Mouse (Mus musculus) midbrain, embryonic 11.5 days (tissue): ENCODE results near the gene Pid1. TPM values are rescaled to one million over a fixed set of nuclear protein-coding genes. Genes with fewer than 3 reads are reported as not detected.

Source experiments
- ATAC-seq: fragments of 200-750 bp; cut with Nextera tagmentation; 2 replicates; pipeline ENCODE4 v1.8.0; 2017; ENCODE audit warnings: moderate TSS enrichment, moderate library complexity; ENCODE audit not compliant: low FRiP score
- DNase-seq: peaks from one replicate; pipeline ENCODE4 v3.0.0; 2015; ENCODE audit warnings: low spot score; ENCODE audit errors: missing footprints
- H3K27ac ChIP-seq: fragments of 300-500 bp; sonication (generic); 2 replicates; pipeline ENCODE4 v1.5.1; 2014; ENCODE audit warnings: low read depth, low read length
- H3K27me3 ChIP-seq: fragments of 300-500 bp; sonication (generic); 2 replicates; pipeline ENCODE4 v1.6.1; 2014; ENCODE audit warnings: mild to moderate bottlenecking, low read length, moderate library complexity, mixed read lengths; ENCODE audit not compliant: control insufficient read depth, insufficient read depth
- H3K36me3 ChIP-seq: fragments of 300-500 bp; sonication (generic); 2 replicates; pipeline ENCODE4 v1.6.1; 2014; ENCODE audit warnings: mild to moderate bottlenecking, low read length, moderate library complexity, mixed read lengths; ENCODE audit not compliant: control insufficient read depth, insufficient read depth
- H3K4me1 ChIP-seq: fragments of 300-500 bp; sonication (generic); 2 replicates; pipeline ENCODE4 v1.6.1; 2014; ENCODE audit warnings: low read length; ENCODE audit not compliant: control insufficient read depth, insufficient read depth
- H3K4me2 ChIP-seq: fragments of 300-500 bp; sonication (generic); 2 replicates; pipeline ENCODE4 v1.6.1; 2014; ENCODE audit warnings: mild to moderate bottlenecking, moderate library complexity
- H3K4me3 ChIP-seq: fragments of 300-500 bp; sonication (generic); 2 replicates; pipeline ENCODE4 v1.5.1; 2014; ENCODE audit warnings: low read depth, low read length
- H3K9ac ChIP-seq: fragments of 300-500 bp; sonication (generic); 2 replicates; pipeline ENCODE4 v1.6.1; 2014; ENCODE audit warnings: low read length
- H3K9me3 ChIP-seq: fragments of 300-500 bp; sonication (generic); 2 replicates; pipeline ENCODE4 v1.6.1; 2016; ENCODE audit warnings: low read length; ENCODE audit not compliant: control insufficient read depth
- WGBS: fragments of 180-500 bp; shearing (Covaris S2); extraction: QIAGEN DNeasy Blood & Tissue Kit; methylation state at CpG from one replicate; pipeline ENCODE4 v1.1.7; 2014; 5-methylcytosine and 5-hydroxymethylcytosine counted together
- polyA plus RNA-seq: library from polyadenylated mRNA; unstranded; fragments of >200 nt; fragmentation: Nextera tagmentation; extraction: Ambion mirVana; gene quantifications from 2 replicates; pipeline ENCODE4 v1.2.1, GENCODE M21; 2014

The Pid1 gene
- polyA plus RNA-seq, 1 experiment from 2014 or later: 25.2 TPM

GRCm38 (mm10) chr1:84198887-84199286 lies 165.1 kb downstream of the Pid1 start:
- ATAC-seq (no peak), DNase-seq (no peak)
- Histone ChIP-seq H3K4me1 (no peaks in the 10 kb centered on the region), H3K27ac (no peak overlapping the region), H3K4me2 (no peak overlapping the region), H3K9me3 (no peaks in the 10 kb centered on the region), H3K4me3 (no peak overlapping the region), H3K36me3 (no peaks in the 10 kb centered on the region), H3K9ac (no peak overlapping the region), H3K27me3 (no peaks in the 10 kb centered on the region)
- WGBS: 80% methylated on average over 2 of the region's 2 CpGs

- no peaks in the 10 kb centered on the region for H3K4me1 ChIP-seq
- H3K9ac ChIP-seq: no peak overlapping the region
- no peak overlapping the region for H3K27ac ChIP-seq
- no peaks in the 10 kb centered on the region for H3K27me3 ChIP-seq
- no peak overlapping the region for H3K4me3 ChIP-seq
- no peaks in the 10 kb centered on the region for H3K9me3 ChIP-seq
- no peak for ATAC-seq
- H3K36me3 ChIP-seq: no peaks in the 10 kb centered on the region
- H3K4me2 ChIP-seq: no peak overlapping the region
- DNase-seq: no peak
Observed at GRCm38 (mm10) chr1:84192167-84192566, 171.8 kb downstream of the Pid1 start.

GRCm38 (mm10) chr1:84189446-84189845 lies 174.5 kb downstream of the Pid1 start:
- no peak for DNase-seq
- WGBS: 91% methylated on average over 5 of the region's 5 CpGs
- H3K27ac ChIP-seq: no peak overlapping the region

GRCm38 (mm10) chr1:84186756-84187437 lies 177.1 kb downstream of the Pid1 start:
- DNase-seq (no peak), ATAC-seq (no peak)
- no peaks in the 10 kb centered on the region for H3K4me1 ChIP-seq
- no peaks in the 10 kb centered on the region for H3K9me3 ChIP-seq
- H3K9ac ChIP-seq: no peak overlapping the region
- H3K27me3 ChIP-seq: no peaks in the 10 kb centered on the region
- 74% methylated on average over 4 of the region's 4 CpGs for WGBS
- H3K27ac ChIP-seq: no peak overlapping the region
- H3K4me3 ChIP-seq: no peak overlapping the region
- H3K4me2 ChIP-seq: no peak overlapping the region
- no peaks in the 10 kb centered on the region for H3K36me3 ChIP-seq

More at GRCm38 (mm10) chr1:84189446-84189845, 174.5 kb downstream of the Pid1 start:
- no peak overlapping the region for H3K9ac ChIP-seq
- no peak overlapping the region for H3K4me3 ChIP-seq
- H3K4me2 ChIP-seq: no peak overlapping the region
- no peaks in the 10 kb centered on the region for H3K4me1 ChIP-seq
- H3K27me3 ChIP-seq: no peaks in the 10 kb centered on the region
- H3K36me3 ChIP-seq: no peaks in the 10 kb centered on the region
- no peaks in the 10 kb centered on the region for H3K9me3 ChIP-seq
- ATAC-seq: no peak

- H3K4me3 ChIP-seq: no peak overlapping the region
- no peaks in the 10 kb centered on the region for H3K36me3 ChIP-seq
- H3K27ac ChIP-seq: no peak overlapping the region
- DNase-seq (no peak), ATAC-seq (no peak)
- no peaks in the 10 kb centered on the region for H3K27me3 ChIP-seq
- WGBS: 78% methylated on average over 1 of the region's 1 CpGs
- H3K9me3 ChIP-seq: no peaks in the 10 kb centered on the region
- peaks cover 8% of the 10 kb centered on the region; the same call in 1 of the 2 replicates for H3K4me1 ChIP-seq
- no peak overlapping the region for H3K9ac ChIP-seq
- H3K4me2 ChIP-seq: no peak overlapping the region
Observed at GRCm38 (mm10) chr1:84177696-84178095, 186.3 kb downstream of the Pid1 start.

GRCm38 (mm10) chr1:84177033-84177432 lies 186.9 kb downstream of the Pid1 start:
- H3K9ac ChIP-seq: peak overlapping the region; percentile 31

GRCm38 (mm10) chr1:84172941-84173340 lies 191.0 kb downstream of the Pid1 start:
- no peaks in the 10 kb centered on the region for H3K36me3 ChIP-seq
- 68% methylated on average over 6 of the region's 6 CpGs for WGBS
- ATAC-seq (no peak), DNase-seq (no peak)
- H3K9me3 ChIP-seq: no peaks in the 10 kb centered on the region
- no peak overlapping the region for H3K27ac ChIP-seq
- peaks cover 6% of the 10 kb centered on the region; the same call in 1 of the 2 replicates for H3K4me1 ChIP-seq
- H3K27me3 ChIP-seq: no peaks in the 10 kb centered on the region
- no peak overlapping the region for H3K4me2 ChIP-seq
- H3K9ac ChIP-seq: no peak overlapping the region
- H3K4me3 ChIP-seq: no peak overlapping the region

More at GRCm38 (mm10) chr1:84177033-84177432, 186.9 kb downstream of the Pid1 start:
- H3K4me3 ChIP-seq: no peak overlapping the region
- H3K4me1 ChIP-seq: peaks cover 9% of the 10 kb centered on the region; the same call in 1 of the 2 replicates
- DNase-seq (peak; percentile 90), ATAC-seq (peak; percentile 92)
- no peak overlapping the region for H3K4me2 ChIP-seq
- H3K9me3 ChIP-seq: no peaks in the 10 kb centered on the region
- H3K27ac ChIP-seq: peak overlapping the region; percentile 85
- 12% methylated on average over 2 of the region's 2 CpGs for WGBS
- no peaks in the 10 kb centered on the region for H3K36me3 ChIP-seq
- no peaks in the 10 kb centered on the region for H3K27me3 ChIP-seq

GRCm38 (mm10) chr1:84157790-84158189 lies 206.2 kb downstream of the Pid1 start:
- WGBS: 82% methylated on average over 3 of the region's 3 CpGs
- Histone ChIP-seq H3K9me3 (no peaks in the 10 kb centered on the region), H3K9ac (no peak overlapping the region), H3K27ac (no peak overlapping the region), H3K27me3 (no peaks in the 10 kb centered on the region), H3K4me1 (peaks cover 3% of the 10 kb centered on the region; the same call in 1 of the 2 replicates), H3K4me3 (no peak overlapping the region), H3K36me3 (no peaks in the 10 kb centered on the region), H3K4me2 (no peak overlapping the region)
- ATAC-seq (no peak), DNase-seq (no peak)

- no peaks in the 10 kb centered on the region for H3K36me3 ChIP-seq
- no peaks in the 10 kb centered on the region for H3K9me3 ChIP-seq
- H3K27ac ChIP-seq: peak overlapping the region; percentile 67
- H3K4me3 ChIP-seq: no peak overlapping the region
- peak; percentile 89 for DNase-seq
- H3K9ac ChIP-seq: no peak overlapping the region
- ATAC-seq: peak; percentile 75
- peaks cover 3% of the 10 kb centered on the region; the same call in 1 of the 2 replicates for H3K4me1 ChIP-seq
- H3K27me3 ChIP-seq: no peaks in the 10 kb centered on the region
- WGBS: 29% methylated on average over 2 of the region's 2 CpGs
- H3K4me2 ChIP-seq: no peak overlapping the region; the same call in 1 of the 2 replicates
Observed at GRCm38 (mm10) chr1:84155585-84155930, 208.4 kb downstream of the Pid1 start.
